In genomic region chr8:71633164-71633563, GRCm38 (mm10) we compare ENCODE assay signal across 9 mouse cellular contexts. TPM values are rescaled to one million over a fixed set of nuclear protein-coding genes. Genes with fewer than 3 reads are reported as not detected.
A peak's percentile ranks its signal among the peaks of the same experiment; 100 is the strongest.
DNase-seq lines count a peak whose midpoint lies in the region; ATAC-seq lines count a peak whose summit lies in the region.
"Had no signal": no experiment of that assay in that cellular context is flagged by ENCODE, and none has a peak within 500 bp of the region (broad histone marks: within the 10 kb centered on the region; RNA-seq: fewer than 3 reads in every experiment).

No protein-coding gene starts in this region.

- H3K36me3 ChIP-seq in forebrain, embryonic 10.5 days (replicated peaks) = peaks cover 3% of the 10 kb centered on the region; the same call in 1 of the 2 replicates
- H3K36me3 ChIP-seq in forebrain, embryonic 12.5 days (replicated peaks) = peaks cover 5% of the 10 kb centered on the region
- 0 out of 2 replicates have a peak, but pooled peaks cover 3% of the 10 kb centered on the region for H3K36me3 ChIP-seq in embryonic facial prominence, embryonic 13.5 days
- no peaks in the 10 kb centered on the region for H3K36me3 ChIP-seq in kidney, embryonic 14.5 days (ENCODE audit: control insufficient read depth, insufficient read depth, low read length)
- H3K36me3 ChIP-seq: hindbrain, embryonic 15.5 days had no signal

- peaks cover 87% of the 10 kb centered on the region for H3K27me3 ChIP-seq in forebrain, embryonic 10.5 days (ENCODE audit: poor library complexity, severe bottlenecking)
- peaks cover 72% of the 10 kb centered on the region for H3K27me3 ChIP-seq in forebrain, embryonic 12.5 days
- peaks cover 44% of the 10 kb centered on the region for H3K27me3 ChIP-seq in embryonic facial prominence, embryonic 13.5 days
- H3K27me3 ChIP-seq in kidney, embryonic 14.5 days (ENCODE audit: control insufficient read depth, insufficient read depth, low read length) = peaks cover 18% of the 10 kb centered on the region
- H3K27me3 ChIP-seq: hindbrain, embryonic 15.5 days had no signal

- peaks cover 18% of the 10 kb centered on the region for H3K9me3 ChIP-seq in forebrain, embryonic 10.5 days
- H3K9me3 ChIP-seq in forebrain, embryonic 12.5 days = peaks cover 12% of the 10 kb centered on the region
- peaks cover 8% of the 10 kb centered on the region; the same call in 1 of the 2 replicates for H3K9me3 ChIP-seq in embryonic facial prominence, embryonic 13.5 days
- peaks cover 6% of the 10 kb centered on the region; the same call in 1 of the 2 replicates for H3K9me3 ChIP-seq in kidney, embryonic 14.5 days (ENCODE audit: control insufficient read depth, low read length)
- H3K9me3 ChIP-seq: hindbrain, embryonic 15.5 days had no signal

- H3K9ac ChIP-seq in forebrain, embryonic 12.5 days = no peak overlapping the region
- no peak overlapping the region for H3K9ac ChIP-seq in embryonic facial prominence, embryonic 13.5 days
- H3K9ac ChIP-seq in kidney, embryonic 14.5 days (ENCODE audit: low read depth, low read length) = no peak overlapping the region
- H3K9ac ChIP-seq: hindbrain, embryonic 15.5 days had no signal

- H3K27ac ChIP-seq in forebrain, embryonic 10.5 days = no peak overlapping the region
- no peak overlapping the region for H3K27ac ChIP-seq in forebrain, embryonic 12.5 days
- no peak overlapping the region for H3K27ac ChIP-seq in embryonic facial prominence, embryonic 13.5 days
- no peak overlapping the region for H3K27ac ChIP-seq in kidney, embryonic 14.5 days (ENCODE audit: low read depth, low read length)
- H3K27ac ChIP-seq: hindbrain, embryonic 15.5 days had no signal

- no peak for ATAC-seq in forebrain, embryonic 12.5 days (ENCODE audit: low FRiP score)
- ATAC-seq in embryonic facial prominence, embryonic 13.5 days (ENCODE audit: insufficient number of reproducible peaks, insufficient read depth, low FRiP score, low TSS enrichment, low read depth) = no peak
- no peak for ATAC-seq in kidney, embryonic 14.5 days (ENCODE audit: low FRiP score, low TSS enrichment)

- DNase-seq in forebrain, embryonic 10.5 days (ENCODE audit: extremely low spot score, low spot score) = no peak
- DNase-seq in ES-CJ7 (ENCODE audit: low read depth, low spot score) = peak; percentile 84
- peak; percentile 67 for DNase-seq in lung, postnatal 14 days
- DNase-seq in thymus, postnatal 0 days (ENCODE audit: low spot score) = peak; percentile 78
- DNase-seq in frontal cortex, postnatal 25 days (ENCODE audit: low spot score in 2 of 2) = no peak

- WGBS in forebrain, embryonic 10.5 days = 5% methylated on average over 19 of the region's 22 CpGs
- 8% methylated on average over 19 of the region's 22 CpGs for WGBS in forebrain, embryonic 12.5 days
- 10% methylated on average over 18 of the region's 22 CpGs for WGBS in embryonic facial prominence, embryonic 13.5 days
- 14% methylated on average over 19 of the region's 22 CpGs for WGBS in kidney, embryonic 14.5 days

- no peak overlapping the region for H3K4me2 ChIP-seq in forebrain, embryonic 12.5 days
- H3K4me2 ChIP-seq in embryonic facial prominence, embryonic 13.5 days = peak overlapping the region; percentile 52; the same call in 1 of the 2 replicates
- peak overlapping the region; percentile 21; the same call in 1 of the 2 replicates for H3K4me2 ChIP-seq in kidney, embryonic 14.5 days (replicated peaks; ENCODE audit: low read depth, low read length)

- H3K4me3 ChIP-seq in forebrain, embryonic 10.5 days = peak overlapping the region; percentile 34
- H3K4me3 ChIP-seq in forebrain, embryonic 12.5 days (replicated peaks) = no peak overlapping the region
- H3K4me3 ChIP-seq in embryonic facial prominence, embryonic 13.5 days = no peak overlapping the region
- H3K4me3 ChIP-seq in kidney, embryonic 14.5 days (ENCODE audit: low read length) = peak overlapping the region; percentile 4; the same call in 1 of the 2 replicates
- H3K4me3 ChIP-seq: hindbrain, embryonic 15.5 days had no signal

- peaks cover 43% of the 10 kb centered on the region for H3K4me1 ChIP-seq in forebrain, embryonic 10.5 days
- peaks cover 19% of the 10 kb centered on the region for H3K4me1 ChIP-seq in forebrain, embryonic 12.5 days
- peaks cover 25% of the 10 kb centered on the region for H3K4me1 ChIP-seq in embryonic facial prominence, embryonic 13.5 days
- H3K4me1 ChIP-seq in kidney, embryonic 14.5 days (ENCODE audit: control insufficient read depth, insufficient read depth, low read length) = peaks cover 10% of the 10 kb centered on the region; the same call in 1 of the 2 replicates

RNA-seq across cellular contexts. Expression of gene Colgalt1, which starts 22.4 kb away (rescaled TPM):
- 44.2 and 47.4 TPM in 2 replicates for polyA plus RNA-seq in forebrain, embryonic 10.5 days (2016; fragmentation: Nextera tagmentation; extraction: Ambion mirVana)
- polyA plus RNA-seq in forebrain, embryonic 12.5 days (2016; fragmentation: Nextera tagmentation; extraction: Ambion mirVana) = 42.7 TPM in 2 replicates
- 75.5 and 78.2 TPM in 2 replicates for polyA plus RNA-seq in embryonic facial prominence, embryonic 13.5 days (2015; fragmentation: Nextera tagmentation; extraction: Ambion mirVana)
- polyA plus RNA-seq in kidney, embryonic 14.5 days (2014; fragmentation: Nextera tagmentation; extraction: Ambion mirVana) = 61.4 and 76.8 TPM in 2 replicates
- 37.9 and 38.9 TPM in 2 replicates for polyA plus RNA-seq in thymus, postnatal 0 days (2015; fragmentation: Nextera tagmentation; extraction: Ambion mirVana)

RNA-seq across cellular contexts. Expression of gene Fam129c, which starts 35.7 kb away (rescaled TPM):
- polyA plus RNA-seq in forebrain, embryonic 10.5 days (2016; fragmentation: Nextera tagmentation; extraction: Ambion mirVana) = 4.1 and 5.1 TPM in 2 replicates
- polyA plus RNA-seq in forebrain, embryonic 12.5 days (2016; fragmentation: Nextera tagmentation; extraction: Ambion mirVana) = 4.3 and 5.6 TPM in 2 replicates
- polyA plus RNA-seq in embryonic facial prominence, embryonic 13.5 days (2015; fragmentation: Nextera tagmentation; extraction: Ambion mirVana) = 4.8 and 7.7 TPM in 2 replicates
- 2.7 and 3.4 TPM in 2 replicates for polyA plus RNA-seq in kidney, embryonic 14.5 days (2014; fragmentation: Nextera tagmentation; extraction: Ambion mirVana)
- 9.4 and 11.2 TPM in 2 replicates for polyA plus RNA-seq in thymus, postnatal 0 days (2015; fragmentation: Nextera tagmentation; extraction: Ambion mirVana)

RNA-seq across cellular contexts. Expression of gene Unc13a, which starts 38.4 kb away (rescaled TPM):
- 2.9 and 3.3 TPM in 2 replicates for polyA plus RNA-seq in forebrain, embryonic 10.5 days (2016; fragmentation: Nextera tagmentation; extraction: Ambion mirVana)
- 13.7 and 16.0 TPM in 2 replicates for polyA plus RNA-seq in forebrain, embryonic 12.5 days (2016; fragmentation: Nextera tagmentation; extraction: Ambion mirVana)
- polyA plus RNA-seq in embryonic facial prominence, embryonic 13.5 days (2015; fragmentation: Nextera tagmentation; extraction: Ambion mirVana) = 0.87 and 1.2 TPM in 2 replicates
- 0.50 and 0.53 TPM in 2 replicates for polyA plus RNA-seq in kidney, embryonic 14.5 days (2014; fragmentation: Nextera tagmentation; extraction: Ambion mirVana)
- polyA plus RNA-seq in thymus, postnatal 0 days (2015; fragmentation: Nextera tagmentation; extraction: Ambion mirVana) = 0.58 and 0.68 TPM in 2 replicates

RNA-seq across cellular contexts. Expression of gene Pgls, which starts 41.2 kb away (rescaled TPM):
- polyA plus RNA-seq in forebrain, embryonic 10.5 days (2016; fragmentation: Nextera tagmentation; extraction: Ambion mirVana) = 262 and 266 TPM in 2 replicates
- 199 and 208 TPM in 2 replicates for polyA plus RNA-seq in forebrain, embryonic 12.5 days (2016; fragmentation: Nextera tagmentation; extraction: Ambion mirVana)
- 224 and 244 TPM in 2 replicates for polyA plus RNA-seq in embryonic facial prominence, embryonic 13.5 days (2015; fragmentation: Nextera tagmentation; extraction: Ambion mirVana)
- 283 and 289 TPM in 2 replicates for polyA plus RNA-seq in kidney, embryonic 14.5 days (2014; fragmentation: Nextera tagmentation; extraction: Ambion mirVana)
- 340 and 346 TPM in 2 replicates for polyA plus RNA-seq in thymus, postnatal 0 days (2015; fragmentation: Nextera tagmentation; extraction: Ambion mirVana)

RNA-seq across cellular contexts. Expression of gene Jak3, which starts 42.9 kb away (rescaled TPM):
- 2.5 and 3.0 TPM in 2 replicates for polyA plus RNA-seq in forebrain, embryonic 10.5 days (2016; fragmentation: Nextera tagmentation; extraction: Ambion mirVana)
- polyA plus RNA-seq in forebrain, embryonic 12.5 days (2016; fragmentation: Nextera tagmentation; extraction: Ambion mirVana) = 2.5 and 2.9 TPM in 2 replicates
- polyA plus RNA-seq in embryonic facial prominence, embryonic 13.5 days (2015; fragmentation: Nextera tagmentation; extraction: Ambion mirVana) = 3.7 and 3.9 TPM in 2 replicates
- 3.0 and 5.2 TPM in 2 replicates for polyA plus RNA-seq in kidney, embryonic 14.5 days (2014; fragmentation: Nextera tagmentation; extraction: Ambion mirVana)
- 17.0 and 20.3 TPM in 2 replicates for polyA plus RNA-seq in thymus, postnatal 0 days (2015; fragmentation: Nextera tagmentation; extraction: Ambion mirVana)

Comparison
In these comparisons a context has a peak if more than half of its experiments do, and no peak if none do; other contexts are left out.
1. H3K4me3 ChIP-seq: peak in forebrain, embryonic 10.5 days (single experiment) and kidney, embryonic 14.5 days (single experiment); none in forebrain, embryonic 12.5 days (single experiment) and embryonic facial prominence, embryonic 13.5 days (single experiment).
2. DNase-seq: peak in ES-CJ7 (single experiment), lung, postnatal 14 days (single experiment) and thymus, postnatal 0 days (single experiment); none in forebrain, embryonic 10.5 days (single experiment) and frontal cortex, postnatal 25 days (0 of 2).